Mouse (Mus musculus) bone marrow macrophage, adult 2 months (primary cell): Measurements from ENCODE around the gene Map6d1.

Experiments
- CTCF ChIP-seq: IDR thresholded peaks from 2 replicates; pipeline ENCODE4 v1.5.1; 2012; ENCODE audit warnings: low read depth, mild to moderate bottlenecking, low read length, moderate library complexity
- POLR2A ChIP-seq: IDR thresholded peaks from 2 replicates; pipeline ENCODE4 v1.6.1; 2012; ENCODE audit warnings: mild to moderate bottlenecking, low read depth, low read length, borderline replicate concordance

DNA sequence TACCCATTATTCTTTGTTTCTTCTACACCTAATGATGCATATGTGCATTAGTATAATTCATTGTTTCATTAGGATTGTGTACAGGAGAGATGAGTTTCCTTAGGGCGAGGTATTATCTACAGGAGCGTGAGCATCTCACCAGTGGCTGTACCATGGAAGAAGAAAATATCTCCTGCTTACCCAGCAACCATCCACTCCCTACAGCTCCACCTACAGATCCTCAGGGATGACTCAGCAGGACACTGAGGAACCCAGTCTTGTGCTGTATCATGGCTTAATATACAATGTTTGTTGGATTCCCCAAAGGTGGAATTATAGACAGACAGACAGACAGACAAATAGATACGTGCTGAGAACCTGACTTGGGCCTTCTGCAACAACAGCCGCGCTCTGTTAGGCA lies 44.2 kb downstream of the Map6d1 start:
- TF ChIP-seq CTCF (no peak), POLR2A (no peak)
